Mouse (Mus musculus) lung, embryonic 14.5 days (tissue): ENCODE measurements around the gene Hbq1b. TPM values are rescaled to one million over a fixed set of nuclear protein-coding genes. Genes with fewer than 3 reads are reported as not detected.

ENCODE experiments used
- ATAC-seq: fragments of 200-750 bp; cut with Nextera tagmentation; 2 replicates; pipeline ENCODE4 v1.8.0; 2017; ENCODE audit warnings: mild to moderate bottlenecking, moderate TSS enrichment, moderate library complexity; ENCODE audit not compliant: insufficient read depth
- DNase-seq: peaks from one replicate; pipeline ENCODE4 v3.0.0-alpha.2; 2015
- H3K27ac ChIP-seq: fragments of 300-500 bp; sonication (generic); 2 replicates; pipeline ENCODE4 v1.5.1; 2014; ENCODE audit warnings: low read depth, mild to moderate bottlenecking, moderate library complexity
- H3K27me3 ChIP-seq: fragments of 300-500 bp; sonication (generic); 2 replicates; pipeline ENCODE4 v1.6.1; 2014; ENCODE audit warnings: low read length, control low read depth; ENCODE audit not compliant: insufficient read depth
- H3K36me3 ChIP-seq: fragments of 300-500 bp; sonication (generic); 2 replicates; pipeline ENCODE4 v1.6.1; 2014; ENCODE audit warnings: control low read depth; ENCODE audit not compliant: insufficient read depth
- H3K4me1 ChIP-seq: fragments of 300-500 bp; sonication (generic); 2 replicates; pipeline ENCODE4 v1.6.1; 2014; ENCODE audit warnings: antibody characterized with exemption, control low read depth; ENCODE audit not compliant: insufficient read depth
- H3K4me2 ChIP-seq: fragments of 300-500 bp; sonication (generic); 2 replicates; pipeline ENCODE4 v1.6.1; 2014; ENCODE audit warnings: mild to moderate bottlenecking
- H3K4me3 ChIP-seq: fragments of 300-500 bp; sonication (generic); 2 replicates; pipeline ENCODE4 v1.5.1; 2014; ENCODE audit warnings: low read depth, low read length
- H3K9ac ChIP-seq: fragments of 300-500 bp; sonication (generic); 2 replicates; pipeline ENCODE4 v1.6.1; 2014
- H3K9me3 ChIP-seq: fragments of 300-500 bp; sonication (generic); 2 replicates; pipeline ENCODE4 v1.6.1; 2016; ENCODE audit warnings: low read depth, low read length, control low read depth
- CTCF ChIP-seq: IDR thresholded peaks from 2 replicates; pipeline ENCODE4 v1.5.1; 2016; ENCODE audit warnings: antibody characterized with exemption, low read depth
- WGBS: fragments of 180-500 bp; shearing (Covaris S2); extraction: QIAGEN DNeasy Blood & Tissue Kit; methylation state at CpG from one replicate; pipeline ENCODE4 v1.1.7; 2014; 5-methylcytosine and 5-hydroxymethylcytosine counted together
- polyA plus RNA-seq: library from polyadenylated mRNA; unstranded; fragments of >200 nt; fragmentation: Nextera tagmentation; extraction: Ambion mirVana; gene quantifications from 2 replicates; pipeline ENCODE4 v1.2.1, GENCODE M21; 2014

Hbq1b gene
- polyA plus RNA-seq, 1 experiment from 2014 or later, result 2.1 TPM

GRCm38 (mm10) chr11:32324609-32325008 is 37.8 kb downstream of the Hbq1b start:
- Histone ChIP-seq H3K27me3 (no peaks in the 10 kb centered on the region), H3K9me3 (no peaks in the 10 kb centered on the region), H3K27ac (no peak overlapping the region), H3K4me3 (no peak overlapping the region), H3K36me3 (no peaks in the 10 kb centered on the region), H3K9ac (no peak overlapping the region; the same call in 1 of the 2 replicates), H3K4me2 (peak overlapping the region; percentile 48), H3K4me1 (no peaks in the 10 kb centered on the region)
- DNase-seq (peak; percentile 96), ATAC-seq (peak; percentile 87)
- TF ChIP-seq CTCF, result peak; percentile 94
- 10% methylated on average over 15 of the region's 15 CpGs for WGBS

- Histone ChIP-seq H3K4me3 (no peak overlapping the region), H3K4me1 (no peaks in the 10 kb centered on the region), H3K4me2 (no peak overlapping the region), H3K9ac (no peak overlapping the region), H3K27ac (no peak overlapping the region), H3K36me3 (no peaks in the 10 kb centered on the region), H3K9me3 (no peaks in the 10 kb centered on the region), H3K27me3 (no peaks in the 10 kb centered on the region)
- DNase-seq, result peak; percentile 77
- ATAC-seq, result peak; percentile 71; the same call in 1 of the 2 replicates
- no peak for TF ChIP-seq CTCF
- 59% methylated on average over 6 of the region's 6 CpGs for WGBS
Observed at GRCm38 (mm10) chr11:32331075-32331474, 44.3 kb downstream of the Hbq1b start.

- DNase-seq (peak; percentile 55), ATAC-seq (peak; percentile 53; the same call in 1 of the 2 replicates)
- Histone ChIP-seq H3K4me2 (no peak overlapping the region), H3K9me3 (no peaks in the 10 kb centered on the region), H3K4me3 (no peak overlapping the region), H3K27me3 (no peaks in the 10 kb centered on the region), H3K36me3 (no peaks in the 10 kb centered on the region), H3K27ac (no peak overlapping the region), H3K4me1 (no peaks in the 10 kb centered on the region), H3K9ac (no peak overlapping the region)
- TF ChIP-seq CTCF, result no peak
- WGBS, result 44% methylated on average over 5 of the region's 5 CpGs
Observed at GRCm38 (mm10) chr11:32331861-32332260, 45.1 kb downstream of the Hbq1b start.

GRCm38 (mm10) chr11:32333235-32333634 is 46.5 kb downstream of the Hbq1b start:
- WGBS, result 60% methylated on average over 2 of the region's 2 CpGs
- ATAC-seq (no peak), DNase-seq (no peak)
- H3K27ac ChIP-seq, result no peak overlapping the region
- H3K36me3 ChIP-seq, result no peaks in the 10 kb centered on the region
- no peak for TF ChIP-seq CTCF
- H3K4me1 ChIP-seq, result no peaks in the 10 kb centered on the region
- H3K9me3 ChIP-seq, result no peaks in the 10 kb centered on the region
- H3K27me3 ChIP-seq, result no peaks in the 10 kb centered on the region
- no peak overlapping the region for H3K4me3 ChIP-seq
- no peak overlapping the region for H3K4me2 ChIP-seq
- no peak overlapping the region for H3K9ac ChIP-seq

- WGBS, result 79% methylated on average over 6 of the region's 6 CpGs
- Histone ChIP-seq H3K4me3 (no peak overlapping the region), H3K9me3 (no peaks in the 10 kb centered on the region)
Observed at GRCm38 (mm10) chr11:32336435-32336907, 49.7 kb downstream of the Hbq1b start.

More at GRCm38 (mm10) chr11:32336435-32336907, 49.7 kb downstream of the Hbq1b start:
- Histone ChIP-seq H3K27ac (no peak overlapping the region), H3K4me2 (no peak overlapping the region), H3K27me3 (no peaks in the 10 kb centered on the region), H3K9ac (no peak overlapping the region), H3K4me1 (0 out of 2 replicates have a peak, but pooled peaks cover 4% of the 10 kb centered on the region), H3K36me3 (no peaks in the 10 kb centered on the region)
- TF ChIP-seq CTCF, result no peak
- DNase-seq (peak; percentile 51), ATAC-seq (no peak)

Other genes starting within 250 kb of the Hbq1b start
- gene Il9r, start 86.7 kb upstream of the Hbq1b start, polyA plus RNA-seq, result 0.04 TPM in 1 of 2 replicates, not detected in the other
- gene Snrnp25, start 81.5 kb upstream of the Hbq1b start, polyA plus RNA-seq, result 62.8 and 71.4 TPM in 2 replicates
- gene Rhbdf1, start 64.7 kb upstream of the Hbq1b start, polyA plus RNA-seq, result 52.8 and 63.9 TPM in 2 replicates
- 39.6 and 42.2 TPM in 2 replicates for gene Mpg, start 60.5 kb upstream of the Hbq1b start, polyA plus RNA-seq
- gene Nprl3, start 19.3 kb upstream of the Hbq1b start, polyA plus RNA-seq, result 44.0 and 46.3 TPM in 2 replicates
- gene Hba-x, start 10.6 kb upstream of the Hbq1b start, polyA plus RNA-seq, result 211 and 266 TPM in 2 replicates
- 4,575 and 4,689 TPM in 2 replicates for gene Hba-a1, start 3.5 kb upstream of the Hbq1b start, polyA plus RNA-seq
- 11,972 and 11,979 TPM in 2 replicates for gene Hba-a2, start 9.5 kb downstream of the Hbq1b start, polyA plus RNA-seq
- gene Hbq1a, start 13.1 kb downstream of the Hbq1b start, polyA plus RNA-seq, result 0.45 and 0.83 TPM in 2 replicates
- 31.2 and 31.7 TPM in 2 replicates for gene Sh3pxd2b, start 60.9 kb downstream of the Hbq1b start, polyA plus RNA-seq
- 57.3 and 65.4 TPM in 2 replicates for gene Ubtd2, start 168.4 kb downstream of the Hbq1b start, polyA plus RNA-seq
- gene Efcab9, start 245.1 kb downstream of the Hbq1b start, polyA plus RNA-seq, result 0.37 TPM in 1 of 2 replicates, not detected in the other
- 1.9 and 2.0 TPM in 2 replicates for gene Stk10, start 246.3 kb downstream of the Hbq1b start, polyA plus RNA-seq